Mouse (Mus musculus): Measurements from ENCODE around the gene Smg5. TPM values are rescaled to one million over a fixed set of nuclear protein-coding genes. Genes with fewer than 3 reads are reported as not detected.

Gene Smg5
- polyA plus RNA-seq, 1 experiment from 2014 or later = 15.9 TPM

DNA sequence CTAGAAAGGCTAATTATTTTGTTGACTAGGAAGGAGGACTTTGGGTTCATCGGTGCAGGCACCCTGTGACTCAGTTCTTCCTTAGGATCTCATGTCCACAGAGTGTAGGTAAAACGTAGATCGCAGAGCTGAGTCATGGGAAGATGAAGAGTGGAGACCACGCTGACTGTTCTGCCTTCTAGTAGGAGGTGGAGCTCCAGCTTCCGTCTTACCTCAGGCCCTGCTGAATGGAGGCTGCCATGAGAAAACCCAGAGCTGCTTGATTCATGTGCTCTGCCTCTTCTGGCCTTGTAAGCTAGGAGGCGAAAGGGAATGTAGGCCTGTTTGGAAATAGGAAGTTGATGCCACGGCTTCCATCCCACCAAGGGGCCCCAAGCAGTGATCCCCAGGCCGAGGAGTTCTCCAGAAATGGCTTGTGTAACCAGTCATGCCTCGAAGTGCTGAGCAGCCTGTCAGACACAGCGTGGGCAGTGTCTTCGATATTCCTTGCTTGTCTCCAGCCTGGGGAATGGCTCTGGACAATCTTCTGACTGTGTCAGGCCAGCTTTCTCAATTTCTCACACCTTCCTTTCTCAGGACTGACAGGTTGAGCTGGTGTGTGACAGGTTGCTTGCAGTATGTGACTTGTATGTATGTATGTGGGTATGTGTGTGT lies 1.4 kb downstream of the Smg5 start:
- Histone ChIP-seq H3K27me3 (ENCODE audit: control insufficient read depth, insufficient read depth, low read length) (no peaks in the 10 kb centered on the region), H3K27ac (replicated peaks) (peak overlapping the region; percentile 76), H3K4me2 (replicated peaks; ENCODE audit: low read depth) (peak overlapping the region; percentile 31), H3K9me3 (ENCODE audit: control insufficient read depth, low read length) (no peaks in the 10 kb centered on the region), H3K36me3 (ENCODE audit: control insufficient read depth, insufficient read depth, low read length) (peaks cover 3% of the 10 kb centered on the region), H3K4me1 (replicated peaks; ENCODE audit: control insufficient read depth, insufficient read depth) (peaks cover 3% of the 10 kb centered on the region; the same call in 1 of the 2 replicates), H3K9ac (ENCODE audit: low read length) (0 out of 2 replicates have a peak overlapping the region, but pooled peaks have one; percentile 28), H3K4me3 (ENCODE audit: low read depth, low read length) (no peak overlapping the region)
- WGBS = 48% methylated on average over 11 of the region's 11 CpGs
- ATAC-seq (ENCODE audit: low FRiP score, low TSS enrichment) = no peak
- peak; percentile 33 for DNase-seq (ENCODE audit: low spot score)
- TF ChIP-seq EP300 (optimal IDR thresholded peaks at IDR 0.05) (no peak), CTCF (IDR thresholded peaks at IDR 0.05; ENCODE audit: low read depth) (no peak)

DNA sequence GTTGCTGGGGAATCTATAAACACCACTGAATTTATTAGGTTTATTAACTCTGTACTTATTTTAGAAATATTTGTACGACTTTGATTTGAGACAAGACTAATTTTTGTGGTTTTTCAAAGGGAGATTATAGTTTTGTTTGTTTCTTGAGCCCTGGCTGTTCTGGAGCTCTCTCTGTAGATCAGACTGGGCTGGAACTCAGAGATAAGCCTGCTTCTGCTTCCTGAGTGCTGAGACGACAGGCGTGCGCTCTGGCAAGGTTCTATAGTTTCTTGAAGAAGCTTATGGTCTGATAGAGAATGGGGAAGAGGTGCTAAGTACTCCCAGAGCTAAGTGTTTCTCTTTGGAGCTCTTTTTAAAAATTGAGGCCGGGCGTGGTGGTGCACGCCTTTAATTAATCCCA lies 2.3 kb downstream of the Smg5 start:
- ATAC-seq (ENCODE audit: low FRiP score, low TSS enrichment) (no peak), DNase-seq (ENCODE audit: low spot score) (no peak)
- no peak overlapping the region for H3K4me3 ChIP-seq (ENCODE audit: low read depth, low read length)
- no peak for TF ChIP-seq EP300 (optimal IDR thresholded peaks at IDR 0.05)
- H3K27ac ChIP-seq (replicated peaks) = no peak overlapping the region
- H3K9me3 ChIP-seq (ENCODE audit: control insufficient read depth, low read length) = no peaks in the 10 kb centered on the region
- H3K27me3 ChIP-seq (ENCODE audit: control insufficient read depth, insufficient read depth, low read length) = no peaks in the 10 kb centered on the region
- no peak overlapping the region for H3K4me2 ChIP-seq (replicated peaks; ENCODE audit: low read depth)
- peaks cover 11% of the 10 kb centered on the region for H3K36me3 ChIP-seq (ENCODE audit: control insufficient read depth, insufficient read depth, low read length)
- 86% methylated on average over 7 of the region's 7 CpGs for WGBS
- no peak overlapping the region for H3K9ac ChIP-seq (ENCODE audit: low read length)
- H3K4me1 ChIP-seq (replicated peaks; ENCODE audit: control insufficient read depth, insufficient read depth) = peaks cover 3% of the 10 kb centered on the region; the same call in 1 of the 2 replicates

DNA sequence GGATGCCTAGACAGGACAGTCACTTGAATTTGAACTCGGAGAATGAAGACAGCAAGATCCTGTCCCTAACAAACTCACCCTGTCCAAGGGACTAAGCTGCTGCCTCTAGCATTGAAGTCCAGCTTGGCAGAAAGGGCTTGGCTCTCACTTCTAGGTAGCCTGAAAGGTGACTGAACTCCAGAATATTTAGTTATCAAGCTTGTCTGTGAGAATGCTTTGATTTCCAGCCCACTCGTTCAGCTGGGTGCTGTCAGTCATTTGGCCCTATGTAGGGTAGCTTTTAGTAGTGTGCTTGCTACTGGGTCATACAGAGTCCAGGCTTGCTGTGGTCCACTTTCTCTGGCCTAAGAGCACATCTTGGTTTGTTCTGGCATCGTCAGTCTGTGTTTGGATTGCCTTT lies 2.9 kb downstream of the Smg5 start:
- Histone ChIP-seq H3K27me3 (ENCODE audit: control insufficient read depth, insufficient read depth, low read length) (no peaks in the 10 kb centered on the region), H3K4me1 (replicated peaks; ENCODE audit: control insufficient read depth, insufficient read depth) (peaks cover 3% of the 10 kb centered on the region; the same call in 1 of the 2 replicates), H3K36me3 (ENCODE audit: control insufficient read depth, insufficient read depth, low read length) (peaks cover 18% of the 10 kb centered on the region), H3K4me2 (replicated peaks; ENCODE audit: low read depth) (no peak overlapping the region), H3K9me3 (ENCODE audit: control insufficient read depth, low read length) (no peaks in the 10 kb centered on the region), H3K4me3 (ENCODE audit: low read depth, low read length) (no peak overlapping the region), H3K27ac (replicated peaks) (no peak overlapping the region), H3K9ac (ENCODE audit: low read length) (no peak overlapping the region)
- 58% methylated on average over 3 of the region's 3 CpGs for WGBS
- no peak for ATAC-seq (ENCODE audit: low FRiP score, low TSS enrichment)
- DNase-seq (ENCODE audit: low spot score) = no peak
- no peak for TF ChIP-seq CTCF (IDR thresholded peaks at IDR 0.05; ENCODE audit: low read depth)

GRCm38 (mm10) chr3:88350732-88351131 lies 14.7 kb downstream of the Smg5 start:
- H3K4me1 ChIP-seq (replicated peaks; ENCODE audit: control insufficient read depth, insufficient read depth) = no peaks in the 10 kb centered on the region
- H3K36me3 ChIP-seq (ENCODE audit: control insufficient read depth, insufficient read depth, low read length) = peaks cover 75% of the 10 kb centered on the region
- 82% methylated on average over 13 of the region's 13 CpGs for WGBS
- no peak for TF ChIP-seq EP300 (optimal IDR thresholded peaks at IDR 0.05)
- TF ChIP-seq CTCF (IDR thresholded peaks at IDR 0.05; ENCODE audit: low read depth) = no peak
- no peak for ATAC-seq (ENCODE audit: low FRiP score, low TSS enrichment)
- no peaks in the 10 kb centered on the region for H3K27me3 ChIP-seq (ENCODE audit: control insufficient read depth, insufficient read depth, low read length)
- no peak overlapping the region for H3K9ac ChIP-seq (ENCODE audit: low read length)
- no peaks in the 10 kb centered on the region for H3K9me3 ChIP-seq (ENCODE audit: control insufficient read depth, low read length)
- no peak overlapping the region for H3K4me2 ChIP-seq (replicated peaks; ENCODE audit: low read depth)
- H3K4me3 ChIP-seq (ENCODE audit: low read depth, low read length) = no peak overlapping the region
- H3K27ac ChIP-seq (replicated peaks) = no peak overlapping the region
- DNase-seq (ENCODE audit: low spot score) = no peak

GRCm38 (mm10) chr3:88352907-88353306 lies 16.8 kb downstream of the Smg5 start:
- 82% methylated on average over 9 of the region's 9 CpGs for WGBS
- Histone ChIP-seq H3K4me2 (replicated peaks; ENCODE audit: low read depth) (no peak overlapping the region), H3K9me3 (ENCODE audit: control insufficient read depth, low read length) (no peaks in the 10 kb centered on the region), H3K27me3 (ENCODE audit: control insufficient read depth, insufficient read depth, low read length) (no peaks in the 10 kb centered on the region), H3K4me3 (ENCODE audit: low read depth, low read length) (no peak overlapping the region), H3K27ac (replicated peaks) (no peak overlapping the region), H3K9ac (ENCODE audit: low read length) (no peak overlapping the region), H3K4me1 (replicated peaks; ENCODE audit: control insufficient read depth, insufficient read depth) (no peaks in the 10 kb centered on the region), H3K36me3 (ENCODE audit: control insufficient read depth, insufficient read depth, low read length) (peaks cover 76% of the 10 kb centered on the region)
- ATAC-seq (ENCODE audit: low FRiP score, low TSS enrichment) (no peak), DNase-seq (ENCODE audit: low spot score) (no peak)
- no peak for TF ChIP-seq EP300 (optimal IDR thresholded peaks at IDR 0.05)
- TF ChIP-seq CTCF (IDR thresholded peaks at IDR 0.05; ENCODE audit: low read depth) = no peak

DNA sequence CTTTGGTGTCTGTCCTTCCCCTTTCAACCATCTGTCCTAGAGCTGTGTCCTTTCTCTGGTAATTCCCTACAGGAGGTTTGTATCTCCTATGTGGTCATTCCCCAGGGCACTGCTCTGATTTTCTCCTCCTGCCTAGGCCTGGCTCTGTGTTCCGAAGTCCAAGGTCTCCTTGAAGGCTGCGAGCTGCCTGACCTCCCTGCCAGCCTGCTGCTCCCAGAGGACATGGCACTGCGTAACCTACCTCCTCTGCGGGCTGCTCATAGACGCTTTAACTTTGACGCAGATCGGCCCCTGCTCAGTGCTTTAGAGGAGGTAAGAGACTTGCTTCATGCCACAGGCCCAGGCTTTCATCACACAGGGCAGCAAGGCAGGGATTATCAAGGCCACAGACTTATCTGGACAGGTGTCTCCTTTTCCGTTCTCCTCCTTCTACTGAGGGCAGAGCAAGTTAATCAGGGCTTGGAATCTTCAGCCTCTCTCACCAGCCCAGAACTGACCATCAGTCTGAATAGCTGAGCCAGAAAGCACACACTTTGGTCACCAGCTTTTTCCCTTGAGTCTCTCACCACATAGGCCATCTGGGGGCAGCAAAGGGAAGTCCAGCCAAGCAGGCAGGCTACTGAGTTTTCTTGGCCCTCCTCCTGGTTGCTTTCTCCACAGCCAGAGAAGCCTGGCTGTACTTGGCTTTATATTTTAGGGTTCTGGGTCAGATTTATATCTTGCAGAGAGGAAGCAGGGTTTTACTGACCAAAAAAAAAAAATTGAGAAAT lies 18.5 kb downstream of the Smg5 start:
- Histone ChIP-seq H3K4me2 (replicated peaks; ENCODE audit: low read depth) (no peak overlapping the region), H3K4me3 (ENCODE audit: low read depth, low read length) (no peak overlapping the region), H3K9ac (ENCODE audit: low read length) (no peak overlapping the region), H3K4me1 (replicated peaks; ENCODE audit: control insufficient read depth, insufficient read depth) (no peaks in the 10 kb centered on the region), H3K36me3 (ENCODE audit: control insufficient read depth, insufficient read depth, low read length) (peaks cover 82% of the 10 kb centered on the region), H3K27me3 (ENCODE audit: control insufficient read depth, insufficient read depth, low read length) (no peaks in the 10 kb centered on the region), H3K9me3 (ENCODE audit: control insufficient read depth, low read length) (no peaks in the 10 kb centered on the region), H3K27ac (replicated peaks) (no peak overlapping the region)
- DNase-seq (ENCODE audit: low spot score) = no peak
- ATAC-seq (ENCODE audit: low FRiP score, low TSS enrichment) = no peak
- WGBS = 94% methylated on average over 8 of the region's 8 CpGs
- TF ChIP-seq CTCF (IDR thresholded peaks at IDR 0.05; ENCODE audit: low read depth) (peak; percentile 49), EP300 (optimal IDR thresholded peaks at IDR 0.05) (no peak)
